In genomic region chr5:18687341-18687740, GRCm38 (mm10) we compare ENCODE assay signal across 15 mouse cellular contexts.
DNase-seq lines count a peak whose midpoint lies in the region.
"Had no signal": no experiment of that assay in that cellular context is flagged by ENCODE, and none has a peak within 500 bp of the region (broad histone marks: within the 10 kb centered on the region; RNA-seq: fewer than 3 reads in every experiment).

No protein-coding gene starts in this region.

- DNase-seq in ES-CJ7 (ENCODE audit: low read depth, low spot score) (peak; percentile 39), R1 (ENCODE audit: low read depth, low spot score) (peak; percentile 67), adipocyte (ENCODE audit: low spot score) (no peak)
- no peak for DNase-seq in spleen, postnatal 36 days (ENCODE audit: low spot score in 2 of 2)
- DNase-seq in embryo, embryonic 11 days = no peak
- DNase-seq: adrenal gland, adult 2 months; adrenal gland, postnatal 10 days; adrenal gland, postnatal 25 days; cerebellum, adult 11 months; cerebellum, adult 18-20 months; cerebellum, adult 8-10 months; cerebellum, adult 9-11 months; cerebellum, postnatal 14 days; cerebellum, postnatal 36 days; forebrain, postnatal 0 days had no signal

Comparison
In these comparisons a context has a peak if more than half of its experiments do, and no peak if none do; other contexts are left out.
1. DNase-seq: peak in ES-CJ7 (single experiment) and R1 (single experiment); none in adipocyte (single experiment), spleen, postnatal 36 days (0 of 2) and embryo, embryonic 11 days (single experiment).